Mouse (Mus musculus) thymus, postnatal 36 days (tissue): ENCODE measurements around the gene Fkbp4.
"Not testable (repeated sequence)": the region's sequence is repeated elsewhere in the genome, so short reads cannot be mapped to it uniquely, and the experiment has no call there.

ENCODE experiments used
- DNase-seq, 2 experiments: peaks; one replicate each; pipeline ENCODE4 v3.0.0; 2022; ENCODE audit warnings: mixed read lengths in 2 of 2

Gene Fkbp4

GRCm38 (mm10) chr6:128389185-128389584 lies 49.3 kb downstream of the Fkbp4 start:
- no peak for DNase-seq

GRCm38 (mm10) chr6:128385026-128385425 lies 53.5 kb downstream of the Fkbp4 start:
- DNase-seq, result no peak

- no peak for DNase-seq
Observed at GRCm38 (mm10) chr6:128383752-128384151, 54.7 kb downstream of the Fkbp4 start.

DNA sequence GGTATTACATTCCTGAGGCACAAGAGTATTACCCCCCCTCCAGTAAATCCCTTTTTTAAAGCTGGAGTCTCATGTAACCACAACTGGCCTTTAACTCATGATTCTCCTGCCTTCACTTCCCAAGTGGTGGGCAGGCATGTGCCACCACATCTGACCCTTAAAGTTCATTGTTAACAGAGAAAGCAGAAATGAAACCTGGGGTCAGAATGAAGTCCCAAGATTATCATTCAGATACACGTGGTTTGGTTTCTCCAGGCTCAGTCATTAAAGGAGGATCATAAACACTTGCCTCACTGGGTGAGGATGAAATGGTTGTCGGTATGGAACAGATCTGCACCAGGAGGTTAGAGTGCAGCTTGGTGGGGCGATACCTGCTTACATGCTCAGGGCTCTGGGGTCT lies 57.2 kb downstream of the Fkbp4 start:
- no peak for DNase-seq

DNA sequence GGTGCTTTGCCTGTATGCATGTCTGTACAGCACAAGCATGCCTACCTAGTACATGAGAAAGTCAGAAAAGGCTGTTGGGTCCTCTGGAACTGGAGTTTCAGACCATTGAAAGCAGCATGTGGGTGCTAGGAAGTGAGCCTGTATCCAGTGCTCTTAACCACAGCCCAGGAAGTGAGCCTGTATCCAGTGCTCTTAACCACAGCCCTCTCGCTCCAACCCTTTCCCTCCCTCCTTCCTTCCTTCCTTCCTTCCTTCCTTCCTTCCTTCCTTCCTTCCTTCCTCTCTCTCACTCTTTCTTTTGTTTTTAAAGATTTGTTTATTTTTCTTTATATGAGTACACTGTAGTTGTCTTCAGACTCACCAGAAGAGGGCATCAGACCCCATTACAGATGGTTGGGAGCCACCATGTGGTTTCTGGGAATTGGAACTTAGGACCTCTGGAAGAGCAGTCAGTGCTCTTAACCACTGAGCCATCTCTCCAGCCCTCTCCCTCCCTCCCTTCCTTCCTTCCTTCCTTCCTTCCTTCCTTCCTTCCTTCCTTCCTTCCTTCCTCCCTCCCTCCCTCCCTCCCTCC lies 57.8 kb downstream of the Fkbp4 start:
- not testable (repeated sequence) for DNase-seq
